Mouse (Mus musculus) erythroblast, embryonic 14.5 days (primary cell): ENCODE data around the gene Uck1.

Source experiments
- GATA1 ChIP-seq: IDR thresholded peaks from 2 replicates; pipeline ENCODE4 v1.6.1; 2012; ENCODE audit warnings: low read length, inconsistent platforms, mixed read lengths
- TAL1 ChIP-seq: IDR thresholded peaks from 3 replicates; pipeline ENCODE4 v1.6.1; 2012; ENCODE audit warnings: low read length, inconsistent platforms, mixed read lengths

GRCm38 (mm10) chr2:32235433-32235832 lies 24.5 kb downstream of the Uck1 start:
- TF ChIP-seq GATA1 (no peak), TAL1 (no peak)
